Mouse (Mus musculus) lung, postnatal 14 days (tissue): Measurements from ENCODE around the gene Dhps.

Experiments used
- DNase-seq: peaks from one replicate; pipeline ENCODE4 v3.0.0; 2021

Dhps gene

DNA sequence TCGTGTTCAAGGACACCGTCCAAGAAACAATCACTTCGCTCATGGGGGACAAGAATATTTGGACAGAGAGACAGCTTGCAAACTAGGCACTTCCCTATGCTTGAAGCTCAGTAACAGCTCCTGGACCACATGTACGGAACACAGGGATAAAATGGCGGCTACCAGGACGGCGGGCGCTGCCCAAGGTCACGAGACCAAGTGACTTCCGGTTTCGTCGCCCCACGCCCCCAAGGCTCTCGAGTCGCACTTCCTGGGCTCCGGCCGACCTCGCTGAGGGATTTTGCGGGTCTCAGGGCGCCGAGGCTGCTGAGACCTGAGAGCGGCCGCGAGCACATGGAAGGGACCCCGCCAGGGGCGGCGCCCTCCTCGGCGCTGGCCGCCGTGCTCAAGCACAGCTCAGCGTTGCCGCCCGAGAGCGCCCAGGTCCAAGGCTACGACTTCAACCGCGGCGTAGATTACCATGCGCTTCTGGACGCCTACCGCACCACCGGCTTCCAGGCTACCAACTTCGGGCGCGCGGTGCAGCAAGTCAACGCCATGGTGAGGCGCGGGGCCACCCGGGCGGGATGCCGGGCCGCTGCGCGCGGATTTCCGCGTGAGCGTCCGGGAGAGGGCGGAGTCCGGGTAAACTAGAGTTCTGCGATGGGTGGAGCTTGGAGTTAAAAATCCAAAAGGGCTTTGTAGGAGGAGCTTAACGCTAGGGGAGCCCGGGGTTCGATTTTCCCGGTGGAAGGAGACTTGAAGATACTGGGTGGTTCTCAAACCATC lies at the start of gene Dhps:
Dhps (plus strand) TSS at position 244 of the 768 bp plus-strand sequence.
- DNase-seq = peak; percentile 92

DNA sequence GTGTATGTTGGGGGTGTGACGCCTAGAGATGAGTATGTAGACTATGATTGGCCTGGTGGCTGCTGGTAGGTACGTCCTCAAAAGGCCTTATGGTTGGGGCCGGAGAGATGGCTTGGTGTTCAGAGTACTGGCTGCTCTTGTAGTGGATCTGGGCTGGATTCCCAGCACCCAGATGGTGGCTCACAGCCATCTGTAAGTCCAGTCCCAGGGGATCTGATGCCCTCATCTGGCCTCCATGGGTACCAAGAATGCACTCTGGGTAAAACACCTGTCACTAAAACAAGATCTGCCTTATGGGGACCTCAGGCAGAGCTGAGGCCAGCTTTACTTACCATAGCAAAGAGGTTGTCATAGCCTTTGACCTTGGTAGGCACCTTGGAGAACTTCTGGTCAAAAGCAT lies 47.7 kb upstream of the Dhps start:
- DNase-seq = no peak

DNA sequence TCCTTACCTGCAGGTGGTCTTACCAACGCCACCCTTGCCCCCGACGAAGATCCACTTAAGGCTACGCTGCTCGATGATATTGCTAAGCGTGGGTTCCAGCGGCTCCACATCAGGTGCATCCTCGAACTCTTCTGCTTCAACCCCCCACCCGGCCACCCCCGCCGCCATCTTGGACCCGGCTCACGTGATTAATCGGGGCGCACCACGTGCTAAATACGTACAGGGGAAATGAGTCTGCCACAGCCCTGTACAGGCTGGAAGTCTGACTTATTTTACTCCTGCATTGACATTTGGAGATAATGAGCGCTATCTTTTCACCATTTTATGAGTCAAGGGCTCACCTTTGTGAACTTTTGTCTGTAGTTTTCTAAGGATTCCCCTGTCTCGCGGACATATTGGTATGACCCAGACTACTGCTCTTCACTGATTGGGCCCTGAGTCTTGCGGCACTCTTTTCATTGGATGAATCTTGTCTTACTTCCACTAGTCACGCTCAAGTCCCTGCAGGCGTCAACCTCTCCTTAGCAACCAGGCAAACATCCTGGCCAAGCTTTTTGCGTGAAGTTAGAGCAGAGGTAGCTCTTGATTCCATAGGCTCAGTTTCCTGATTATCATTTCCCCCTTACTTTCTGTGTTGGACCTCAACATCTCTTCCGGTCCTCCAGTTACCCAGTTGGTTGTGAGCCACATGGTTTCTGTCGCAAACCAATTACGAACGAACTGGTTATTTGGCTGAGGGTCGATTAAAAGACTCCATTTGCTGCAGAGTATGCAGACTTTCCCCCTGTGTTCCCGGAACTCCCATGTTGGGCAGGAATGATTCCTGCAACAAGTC lies 46.2 kb upstream of the Dhps start, which contains the start of gene Asna1:
Asna1 (minus strand) TSS at position 184 of the 835 bp plus-strand sequence.
- peak; percentile 81 for DNase-seq

- peak; percentile 98 for DNase-seq
These were observed 44.7 kb upstream of the Dhps start, which contains the start of gene Trir for GRCm38 (mm10) chr8:85026670-85027515. TSS of gene Trir (plus strand) at chr8:85026823.

DNA sequence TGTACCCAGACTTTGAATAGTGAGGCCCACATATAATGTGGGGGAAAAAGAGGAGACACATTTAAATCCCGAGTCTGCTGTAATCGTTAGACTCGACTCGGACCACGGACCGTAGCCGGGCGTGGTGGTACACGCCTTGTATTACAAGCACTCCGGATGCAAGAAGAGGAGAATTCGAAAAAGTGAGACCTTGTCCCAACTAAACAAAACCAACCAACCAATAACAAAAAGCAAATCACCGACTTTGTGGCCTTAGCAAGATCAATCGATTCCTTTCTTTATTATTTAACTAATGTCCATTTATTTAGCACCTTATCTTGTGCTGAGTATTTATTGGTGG lies 44.1 kb upstream of the Dhps start:
- DNase-seq = no peak

- DNase-seq = no peak
These were observed 43.6 kb upstream of the Dhps start for GRCm38 (mm10) chr8:85027922-85028321.

GRCm38 (mm10) chr8:85029271-85029670 lies 42.3 kb upstream of the Dhps start:
- no peak for DNase-seq

GRCm38 (mm10) chr8:85032622-85033311 lies 38.8 kb upstream of the Dhps start:
- DNase-seq = no peak

- peak; percentile 14 for DNase-seq
These were observed 37.7 kb upstream of the Dhps start for GRCm38 (mm10) chr8:85033867-85034266.

DNA sequence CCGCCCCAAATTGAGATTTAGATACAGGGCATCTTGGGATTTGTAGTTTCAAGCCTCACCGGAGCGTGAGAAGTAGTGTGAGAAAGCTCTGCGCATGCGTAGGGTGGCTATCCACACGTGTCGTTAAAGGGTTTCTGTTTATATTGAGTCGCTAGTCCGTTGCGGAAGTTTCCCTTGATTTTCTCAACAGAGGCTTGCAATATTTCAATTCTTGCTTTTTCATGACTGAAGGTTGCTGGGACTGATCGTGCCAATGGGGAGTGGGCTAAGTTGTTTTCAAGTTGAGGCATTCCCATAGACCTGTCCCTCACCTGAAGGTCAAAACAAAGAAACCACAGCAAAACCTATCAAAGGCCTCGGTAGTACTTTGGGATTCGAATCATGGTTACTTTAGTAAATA lies 36.8 kb upstream of the Dhps start:
- DNase-seq = peak; percentile 82

DNA sequence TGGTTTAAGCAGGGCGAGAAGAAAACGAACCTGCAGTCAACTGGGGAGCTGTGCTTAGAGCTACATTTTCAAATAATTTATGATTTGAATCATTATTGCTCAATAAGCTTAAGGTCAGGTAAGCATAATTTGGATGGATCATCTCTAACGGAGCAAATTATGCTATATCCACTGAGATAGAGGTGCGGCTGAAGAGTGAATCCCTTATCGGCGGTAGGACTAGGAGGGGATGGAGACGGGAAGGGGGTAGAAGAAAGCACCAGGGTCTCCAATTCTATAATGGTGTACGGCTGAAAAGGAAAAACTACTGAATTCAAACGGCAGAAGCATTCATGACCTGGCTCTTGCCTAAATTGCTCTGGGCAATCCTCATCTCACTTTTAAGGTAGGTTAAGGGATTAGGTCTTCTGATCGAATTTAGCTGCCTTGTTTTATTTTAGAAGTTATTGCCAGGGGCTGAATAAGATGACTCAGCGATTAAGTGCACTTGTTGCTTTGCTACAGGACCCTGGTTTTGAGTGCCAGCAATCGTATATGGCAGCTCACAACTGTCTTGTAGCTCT lies 36.3 kb upstream of the Dhps start:
- no peak for DNase-seq

DNA sequence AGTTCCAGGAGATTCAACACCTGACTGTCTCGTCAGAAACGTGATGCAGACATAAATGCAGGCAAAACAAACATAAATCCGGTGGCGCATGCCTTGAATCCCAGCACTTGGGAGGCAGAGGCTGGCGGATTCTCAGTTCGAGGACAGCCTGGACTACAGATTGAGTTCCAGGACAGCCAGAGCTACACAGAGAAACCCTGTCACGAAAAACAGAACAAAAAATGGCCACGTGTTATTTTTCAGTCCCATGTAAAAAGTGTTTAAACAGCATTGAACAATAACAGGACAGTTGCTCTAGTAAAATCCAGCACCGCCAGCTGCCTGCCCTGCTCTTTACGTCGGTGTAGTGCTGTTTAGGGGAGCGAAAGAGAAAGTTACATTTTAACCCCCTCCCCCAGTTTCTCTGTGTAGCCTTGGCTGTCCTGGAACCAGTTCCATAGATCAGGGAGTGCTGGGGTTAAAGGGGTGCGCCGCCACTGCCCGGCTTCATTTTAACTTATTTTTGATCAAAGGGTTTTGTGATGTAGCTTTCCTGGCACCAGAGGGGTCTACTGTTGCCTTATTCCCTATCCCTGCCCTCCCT lies 35.7 kb upstream of the Dhps start:
- DNase-seq = peak; percentile 4

GRCm38 (mm10) chr8:85036381-85036717 lies 35.2 kb upstream of the Dhps start:
- DNase-seq = no peak

GRCm38 (mm10) chr8:85036718-85037365 lies 34.7 kb upstream of the Dhps start, which contains the start of gene Tnpo2:
TSS of gene Tnpo2 (plus strand) at chr8:85036915.
- peak; percentile 89 for DNase-seq

- DNase-seq = no peak
These were observed 34.2 kb upstream of the Dhps start for GRCm38 (mm10) chr8:85037366-85037680.

DNA sequence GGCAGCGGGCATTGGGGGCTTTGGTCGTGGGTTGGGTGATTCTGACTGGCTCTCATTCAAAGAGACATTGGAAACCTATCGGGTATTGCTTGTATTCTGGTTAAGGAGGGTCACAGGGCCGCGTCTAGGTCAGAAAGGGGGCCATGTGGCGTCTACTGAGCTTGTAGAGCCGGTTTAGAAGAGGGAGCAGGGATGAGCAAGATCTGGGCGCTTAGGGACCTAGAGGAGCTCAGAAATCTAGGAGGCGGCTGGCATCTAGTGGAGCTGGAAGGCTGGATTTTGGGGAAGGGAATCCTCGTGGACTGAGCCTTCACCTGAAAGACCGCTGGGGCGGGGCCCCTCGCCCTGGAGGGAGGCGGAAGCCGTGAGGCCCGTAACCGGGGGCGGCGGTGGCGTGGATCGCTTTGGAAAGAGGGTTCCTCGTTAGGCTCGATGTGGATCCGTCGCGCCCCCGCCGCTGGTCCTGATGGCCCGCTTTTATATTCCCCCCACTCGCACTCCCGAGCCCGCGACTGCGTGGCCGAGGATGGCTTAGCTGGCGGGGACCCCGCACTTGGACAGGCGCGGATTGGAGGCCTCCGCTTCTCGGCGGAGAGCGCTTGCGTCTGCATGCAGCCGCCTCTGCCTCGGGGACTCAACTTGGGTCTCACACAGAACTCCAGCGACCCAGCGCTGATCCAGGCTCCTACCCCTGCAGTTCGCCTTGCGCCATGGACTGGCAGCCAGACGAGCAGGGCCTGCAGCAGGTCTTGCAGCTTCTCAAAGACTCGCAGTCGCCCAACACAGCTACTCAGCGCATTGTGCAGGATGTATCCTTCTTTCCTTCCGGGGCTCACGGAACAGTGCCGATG lies 33.7 kb upstream of the Dhps start:
- DNase-seq = peak; percentile 58

GRCm38 (mm10) chr8:85043619-85044018 lies 27.9 kb upstream of the Dhps start:
- no peak for DNase-seq

DNA sequence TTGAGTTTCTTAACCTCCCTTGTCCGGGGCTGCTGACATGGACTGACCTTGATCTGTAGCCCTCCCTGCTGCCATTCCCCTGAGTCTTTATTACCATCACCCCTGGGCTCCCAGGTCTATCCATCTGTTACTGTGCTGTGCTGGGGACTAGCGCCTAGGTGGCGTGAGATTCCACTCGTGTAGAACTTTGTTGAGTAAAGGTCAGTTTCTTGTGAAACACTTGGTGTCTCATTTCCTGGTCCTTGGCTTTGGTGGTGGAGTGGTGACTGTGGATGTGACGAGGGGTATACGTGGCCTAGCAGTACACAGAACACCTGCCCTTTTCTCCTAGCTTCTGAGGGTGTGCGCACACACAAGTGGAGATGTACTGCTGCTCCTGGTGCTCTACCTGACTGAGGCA lies 14.2 kb upstream of the Dhps start:
- DNase-seq = no peak

DNA sequence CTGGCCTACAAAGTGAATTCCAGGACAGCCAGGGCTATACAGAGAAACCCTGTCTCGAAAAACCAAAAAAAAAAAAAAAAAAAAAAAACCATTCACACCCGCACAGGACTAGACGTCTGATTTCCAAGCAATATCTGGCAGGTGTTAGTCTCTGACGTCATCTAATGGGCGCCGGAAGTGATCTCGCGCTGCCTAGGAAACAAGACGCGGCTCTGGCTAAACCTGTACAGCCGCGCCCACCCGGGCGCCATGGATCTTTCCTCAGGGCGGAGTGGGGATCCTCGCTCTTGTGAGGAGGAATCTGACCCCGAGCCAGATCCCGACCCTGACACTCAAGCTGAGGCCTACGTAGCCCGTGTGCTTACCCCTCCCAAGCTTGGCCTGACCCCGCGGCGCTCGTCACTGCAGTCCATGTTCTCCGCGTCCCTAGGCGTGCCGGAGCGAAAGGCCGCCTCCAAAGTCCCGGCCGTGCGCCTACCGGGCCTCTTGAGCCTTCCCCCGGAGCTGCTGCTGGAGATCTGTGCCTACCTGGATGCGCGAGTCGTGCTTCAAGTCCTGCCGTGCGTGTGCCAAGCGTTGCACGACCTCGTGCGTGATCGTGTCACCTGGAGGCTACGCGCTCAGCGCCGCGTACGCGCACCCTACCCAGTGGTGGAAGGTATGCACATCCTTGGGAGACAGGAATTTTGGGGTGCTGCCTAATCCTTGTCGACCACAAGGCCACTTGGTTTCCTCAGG lies 11.5 kb upstream of the Dhps start, which contains the start of gene Fbxw9:
Fbxw9 (plus strand) TSS at position 177 of the 738 bp plus-strand sequence.
- peak; percentile 91 for DNase-seq

- DNase-seq = no peak
These were observed 9.0 kb upstream of the Dhps start for GRCm38 (mm10) chr8:85062603-85063002.
